Mouse (Mus musculus) cerebellum, adult 11-12 months (tissue): Measurements from ENCODE around the gene Ptch2.
A peak's percentile ranks its signal among the peaks of the same experiment; 100 is the strongest.

ENCODE experiments used
- DNase-seq: peaks from one replicate; pipeline ENCODE4 v3.0.0; 2022

The Ptch2 gene

DNA sequence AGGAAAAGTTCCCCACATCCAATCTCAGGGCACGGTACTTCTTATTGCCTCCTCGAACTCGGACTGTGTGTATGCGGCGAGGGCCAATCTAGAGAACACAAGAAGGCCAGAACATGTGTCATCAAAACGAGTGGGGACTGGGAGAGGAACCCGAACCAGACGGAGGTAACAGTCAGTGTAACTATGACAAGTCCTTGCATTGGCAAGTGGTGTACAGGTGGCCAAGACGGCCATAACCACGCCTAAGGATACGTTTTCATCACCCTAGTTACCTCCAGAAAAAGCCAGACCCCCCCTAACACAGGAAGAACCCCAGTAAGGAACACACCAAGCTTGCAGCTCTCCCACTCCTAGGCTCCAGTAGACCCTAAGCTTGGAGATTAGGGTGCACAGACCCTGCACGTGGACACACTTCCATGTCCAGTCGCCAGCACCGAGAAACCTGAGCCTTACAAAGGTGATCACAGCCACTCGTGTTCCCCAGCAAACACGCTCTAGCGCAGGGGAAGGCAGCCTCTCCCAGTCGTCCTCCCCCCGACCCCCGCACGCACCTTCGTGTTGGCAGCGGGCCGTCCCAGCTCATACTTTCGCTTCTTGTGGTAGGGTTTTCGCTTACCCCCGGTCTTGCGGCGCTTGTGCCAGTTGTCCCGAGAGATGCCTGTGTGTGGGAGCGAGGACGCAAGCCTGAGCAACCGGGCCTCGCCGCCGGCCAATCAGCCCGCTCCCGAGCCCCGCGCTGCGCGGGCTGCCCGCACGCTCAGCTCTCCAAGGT lies 59.3 kb downstream of the Ptch2 start:
- DNase-seq, result peak; percentile 50

DNA sequence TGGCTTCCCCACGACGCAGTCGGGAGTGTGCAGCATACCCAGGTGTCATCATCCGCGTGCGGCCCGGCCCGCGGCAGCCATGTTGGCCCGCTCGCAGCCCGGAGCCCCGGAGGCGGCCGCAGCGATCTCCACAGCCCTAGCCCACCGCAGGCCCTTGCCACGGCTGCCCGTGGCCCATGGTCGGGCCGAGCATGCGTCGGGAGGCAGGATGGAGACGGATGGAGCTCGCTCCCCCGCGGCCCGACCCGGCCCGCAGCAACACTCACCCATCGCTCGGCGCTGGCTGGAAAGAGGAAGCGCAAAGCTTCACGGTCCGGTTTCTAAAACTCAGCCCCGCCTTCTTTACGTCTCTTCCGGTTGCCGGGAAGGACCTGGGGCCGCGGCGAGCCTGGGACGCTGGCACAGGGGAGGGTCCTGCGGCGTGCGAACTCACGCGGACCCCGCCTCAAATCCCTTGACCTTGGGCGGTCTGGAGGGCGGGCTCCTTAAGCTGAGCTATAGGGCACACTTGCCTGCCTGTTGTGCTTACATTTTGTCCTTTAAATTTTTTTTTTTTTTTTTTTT lies 60.0 kb downstream of the Ptch2 start, which contains the start of gene Rps8:
Gene Rps8 (minus strand): TSS at position 452 of the 564 bp plus-strand sequence.
- peak; percentile 87 for DNase-seq

DNA sequence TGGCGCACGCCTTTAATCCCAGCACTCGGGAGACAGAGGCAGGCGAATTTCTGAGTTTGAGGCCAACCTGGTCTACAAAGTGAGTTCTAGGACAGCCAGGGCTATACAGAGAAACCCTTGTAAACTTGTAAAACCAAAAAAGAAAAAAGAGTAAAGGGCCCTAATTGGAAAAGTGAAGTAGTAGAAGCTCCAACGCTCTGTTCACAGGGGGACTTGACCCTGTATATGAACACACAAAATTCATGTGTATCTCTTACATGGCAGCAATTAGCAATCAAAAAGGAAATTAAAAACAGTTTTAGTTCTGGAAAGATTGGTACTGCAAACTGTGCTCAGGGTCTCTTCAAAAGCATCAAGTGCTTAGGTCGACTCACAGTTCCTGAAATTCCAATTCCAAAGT lies 60.5 kb downstream of the Ptch2 start:
- no peak for DNase-seq

DNA sequence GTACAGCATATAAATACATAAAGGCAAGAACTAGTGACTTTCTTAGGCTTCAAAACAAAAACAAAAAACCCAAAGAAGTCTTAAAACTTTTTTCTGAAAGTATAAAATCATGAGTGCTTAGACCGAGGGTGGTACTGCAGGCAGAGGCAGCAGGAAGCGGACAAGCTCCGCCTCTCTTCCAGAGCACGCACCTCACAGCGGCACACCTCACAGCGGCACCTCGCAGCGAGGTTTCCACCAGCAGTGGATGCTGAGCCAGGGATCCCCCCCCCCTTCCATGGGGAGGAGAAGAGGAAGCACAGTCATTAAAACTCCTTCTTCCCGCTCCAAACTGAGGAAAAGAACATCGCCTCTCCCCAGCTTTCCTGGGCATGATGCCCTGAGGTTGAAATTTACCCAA lies 63.8 kb downstream of the Ptch2 start:
- DNase-seq, result no peak

DNA sequence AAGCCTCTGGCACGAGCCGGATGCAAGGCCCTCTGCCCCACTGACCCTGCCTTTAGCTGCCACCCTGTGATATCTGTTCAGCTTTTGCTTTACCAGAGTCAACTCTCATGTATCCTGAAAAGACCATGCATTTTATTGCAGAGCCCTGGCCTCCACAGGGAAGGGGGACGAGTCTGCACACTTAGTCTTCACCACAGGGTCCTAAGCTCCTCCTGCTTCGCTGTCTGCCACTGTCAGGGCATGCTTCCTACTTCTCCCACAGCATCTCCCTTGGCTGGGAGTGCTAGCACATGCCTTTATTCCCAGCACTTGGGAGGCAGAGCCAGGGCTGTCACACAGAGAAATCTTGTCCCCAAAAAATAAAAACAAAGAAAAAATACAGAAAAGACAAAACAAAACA lies 65.3 kb downstream of the Ptch2 start:
- no peak for DNase-seq
